Mouse (Mus musculus) retina, embryonic 14.5 days (tissue): ENCODE results near the gene Pwwp2b.

Source experiments
- DNase-seq: peaks from one replicate; pipeline ENCODE4 v3.0.0-alpha.2; 2015; ENCODE audit warnings: low spot score

The Pwwp2b gene

GRCm38 (mm10) chr7:139264337-139264736 is 16.1 kb downstream of the Pwwp2b start:
- no peak for DNase-seq

- DNase-seq = no peak
Measured at GRCm38 (mm10) chr7:139265634-139266033, 17.4 kb downstream of the Pwwp2b start.

DNA sequence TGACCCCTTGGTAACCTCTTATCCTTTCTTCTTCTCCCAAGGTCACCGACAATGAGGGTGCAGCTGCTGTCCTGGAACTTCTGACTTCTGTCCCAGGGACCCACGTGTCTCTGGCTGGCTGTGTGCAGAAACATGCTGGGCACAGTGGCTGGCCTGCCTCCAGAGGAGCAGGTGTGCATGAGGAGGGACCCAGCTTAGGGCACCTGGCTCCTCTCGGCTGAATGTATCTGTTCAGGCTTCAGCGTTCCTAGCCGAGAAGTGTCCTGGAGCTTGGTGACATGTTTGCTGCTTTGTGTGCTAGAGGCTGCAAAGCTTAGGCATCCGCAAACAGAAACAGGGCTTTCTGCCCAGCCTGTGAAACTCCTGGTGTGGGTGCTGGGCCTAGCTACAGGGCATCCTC is 18.1 kb downstream of the Pwwp2b start:
- no peak for DNase-seq

DNA sequence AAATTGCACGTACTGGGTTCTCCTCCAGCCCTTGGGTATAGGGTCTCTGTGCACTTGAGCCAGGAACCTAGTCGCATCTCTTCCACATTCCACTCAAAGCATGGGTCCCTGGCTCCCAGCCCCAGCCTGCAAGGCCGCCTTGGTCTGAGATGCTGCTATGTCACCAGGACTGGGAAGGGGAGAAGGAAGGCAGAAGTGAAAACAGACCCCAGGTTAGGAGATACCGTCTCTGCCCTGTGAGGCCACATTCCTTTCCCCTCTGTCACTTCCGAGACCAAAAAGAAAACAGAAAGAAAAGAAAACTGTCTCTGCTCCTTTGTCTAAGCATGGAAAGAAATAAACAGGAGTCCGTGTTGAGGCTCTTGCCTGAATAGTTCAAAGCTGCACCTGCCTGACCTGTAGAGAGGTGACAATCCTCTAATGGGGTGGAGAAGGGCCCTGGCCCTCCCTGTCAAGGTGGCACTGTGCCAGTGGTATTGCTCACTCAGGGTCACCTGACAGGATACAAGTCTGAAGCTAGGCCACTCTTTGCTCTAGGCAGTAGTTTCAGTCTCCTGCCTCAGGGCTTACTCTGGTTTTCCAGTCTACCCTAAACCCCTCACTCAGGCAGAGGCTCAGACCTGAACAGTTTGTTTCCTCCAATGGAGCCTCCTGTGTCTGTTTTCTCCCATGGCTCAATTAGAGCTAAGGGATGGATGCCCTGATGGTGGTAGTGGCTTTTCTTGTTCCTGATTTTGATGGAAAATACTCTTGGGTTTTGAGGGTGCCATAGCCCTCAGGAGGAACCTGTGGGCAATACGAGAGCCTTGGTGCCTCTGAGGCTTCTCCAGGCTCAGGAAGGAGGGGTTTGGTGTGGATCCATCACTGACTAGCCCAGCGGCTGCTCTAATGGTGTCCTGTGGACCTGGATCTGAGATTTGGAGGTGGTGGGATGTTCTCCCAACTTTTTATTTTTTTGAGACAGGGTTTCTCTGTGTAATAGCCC is 18.9 kb downstream of the Pwwp2b start:
- no peak for DNase-seq

DNA sequence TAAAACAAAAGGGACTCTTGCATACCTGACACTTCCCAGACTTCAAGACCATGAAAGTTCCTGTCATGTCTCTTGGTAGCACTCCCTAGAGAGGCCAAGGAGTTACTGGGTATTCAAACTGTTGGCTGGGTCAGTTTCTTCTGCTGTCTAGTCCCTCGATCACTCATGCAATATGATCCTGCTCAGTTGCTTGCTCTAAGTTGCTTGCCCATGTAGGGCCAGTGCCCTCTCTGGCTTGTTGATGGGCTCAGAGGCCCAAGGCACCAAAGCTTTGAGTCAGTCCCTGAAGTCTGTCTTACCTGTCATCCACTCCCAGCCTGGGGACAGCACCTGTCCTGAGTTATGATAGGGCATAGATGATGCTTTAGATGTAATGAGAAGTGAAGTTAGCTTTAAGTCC is 22.5 kb downstream of the Pwwp2b start:
- no peak for DNase-seq

- DNase-seq = no peak
Measured at GRCm38 (mm10) chr7:139271871-139272270, 23.6 kb downstream of the Pwwp2b start.

GRCm38 (mm10) chr7:139272639-139273396 is 24.5 kb downstream of the Pwwp2b start:
- DNase-seq = no peak

- DNase-seq = no peak
Measured at GRCm38 (mm10) chr7:139273397-139273719, 25.1 kb downstream of the Pwwp2b start.

GRCm38 (mm10) chr7:139275586-139275985 is 27.3 kb downstream of the Pwwp2b start:
- no peak for DNase-seq

DNA sequence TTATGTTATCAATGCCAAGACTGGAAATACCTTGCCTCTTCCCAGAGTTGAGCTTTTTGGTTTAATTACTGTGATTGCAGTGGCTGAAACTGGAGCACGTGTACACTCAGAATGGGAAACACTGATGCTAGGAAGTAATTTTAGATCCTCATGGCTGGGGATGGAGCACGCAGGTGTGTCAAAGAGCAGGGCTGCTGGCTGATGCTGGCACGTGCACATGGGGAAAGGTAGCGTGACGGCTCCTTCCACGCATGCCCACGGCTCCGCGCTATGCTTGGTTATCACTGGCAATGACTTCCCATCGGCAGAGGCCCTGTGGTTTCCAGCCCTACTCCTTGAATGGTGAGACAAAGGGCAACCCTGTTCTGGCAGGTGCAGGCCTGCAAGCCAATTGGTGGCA is 27.9 kb downstream of the Pwwp2b start:
- DNase-seq = no peak

DNA sequence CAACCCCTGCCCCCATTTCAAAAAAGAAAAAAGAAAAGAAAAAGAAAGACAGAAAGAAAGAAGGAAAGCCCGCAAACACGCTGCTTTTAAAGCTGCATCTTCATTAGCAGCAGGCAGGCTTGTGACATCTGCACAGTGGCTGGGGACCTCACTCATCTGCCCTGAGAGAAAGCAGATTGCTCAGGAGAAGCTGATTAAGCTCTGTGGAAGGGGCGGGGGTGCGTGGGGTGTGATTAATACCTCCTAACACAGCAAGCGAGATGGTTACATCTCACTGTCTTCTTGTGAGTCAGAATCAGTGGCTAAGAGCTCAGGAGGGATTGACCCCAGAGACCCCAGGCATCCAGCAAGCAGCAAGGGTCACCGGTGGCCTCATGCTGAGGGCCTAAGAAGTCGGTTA is 29.3 kb downstream of the Pwwp2b start:
- DNase-seq = no peak

- no peak for DNase-seq
Measured at GRCm38 (mm10) chr7:139279571-139279970, 31.3 kb downstream of the Pwwp2b start.

DNA sequence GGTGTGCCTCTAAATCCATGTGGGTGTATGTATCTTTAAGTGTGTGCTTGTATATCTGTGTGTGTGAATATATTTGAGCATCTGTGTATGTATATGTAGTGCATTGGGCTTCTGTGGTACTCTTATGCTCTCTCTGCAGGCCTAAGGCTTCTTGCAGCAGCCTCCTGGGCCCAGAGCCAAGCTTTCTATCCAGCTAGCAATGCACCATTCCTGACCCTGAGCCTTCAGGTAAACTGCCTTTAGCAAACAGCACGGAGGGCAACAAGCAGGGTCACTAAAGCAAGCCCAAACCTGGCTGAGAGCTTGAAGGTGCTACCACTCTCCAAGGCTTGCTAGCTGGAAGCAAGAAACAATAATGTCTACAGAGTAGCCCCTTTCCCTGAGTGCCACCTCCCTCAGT is 31.8 kb downstream of the Pwwp2b start:
- DNase-seq = no peak

DNA sequence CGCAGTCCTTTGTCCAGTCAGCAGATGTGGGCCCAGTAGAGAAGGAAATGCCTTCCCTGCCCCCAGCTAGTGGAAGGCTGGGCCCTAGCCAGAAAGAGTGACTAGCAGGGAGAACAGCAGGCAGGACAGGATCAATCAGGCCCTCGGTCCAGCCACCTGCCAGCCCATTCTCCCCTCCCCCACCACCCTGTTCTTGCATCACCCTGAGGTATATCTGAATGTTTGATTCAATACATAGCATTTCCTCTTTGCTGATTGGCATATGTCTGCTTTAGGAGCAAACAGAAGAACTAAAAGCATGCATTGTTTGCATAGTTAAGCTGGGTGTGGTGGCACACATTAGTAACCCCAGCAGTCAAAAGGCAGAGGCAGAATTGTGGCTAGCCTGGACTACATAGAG is 32.9 kb downstream of the Pwwp2b start:
- DNase-seq = no peak

DNA sequence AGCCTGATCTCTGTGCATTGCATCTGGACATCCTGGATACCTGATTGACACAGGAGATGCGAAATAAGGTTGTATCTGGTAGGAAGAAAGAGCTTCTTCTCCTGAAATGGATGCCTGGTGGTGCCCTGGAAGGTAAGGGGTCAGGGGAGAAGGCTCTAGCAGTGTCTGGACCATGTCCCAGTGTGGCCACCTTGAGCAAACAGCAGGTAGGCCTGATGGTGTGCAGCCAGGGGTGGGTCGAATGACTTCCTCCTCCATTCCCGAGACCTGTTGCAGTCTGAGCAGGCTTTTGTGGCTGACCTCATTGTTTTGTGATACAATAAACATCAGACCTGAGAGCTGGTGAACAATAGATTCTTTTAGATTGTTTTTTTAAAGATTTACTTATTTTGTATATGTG is 33.8 kb downstream of the Pwwp2b start:
- no peak for DNase-seq

GRCm38 (mm10) chr7:139285295-139285943 is 37.1 kb downstream of the Pwwp2b start:
- DNase-seq = no peak

DNA sequence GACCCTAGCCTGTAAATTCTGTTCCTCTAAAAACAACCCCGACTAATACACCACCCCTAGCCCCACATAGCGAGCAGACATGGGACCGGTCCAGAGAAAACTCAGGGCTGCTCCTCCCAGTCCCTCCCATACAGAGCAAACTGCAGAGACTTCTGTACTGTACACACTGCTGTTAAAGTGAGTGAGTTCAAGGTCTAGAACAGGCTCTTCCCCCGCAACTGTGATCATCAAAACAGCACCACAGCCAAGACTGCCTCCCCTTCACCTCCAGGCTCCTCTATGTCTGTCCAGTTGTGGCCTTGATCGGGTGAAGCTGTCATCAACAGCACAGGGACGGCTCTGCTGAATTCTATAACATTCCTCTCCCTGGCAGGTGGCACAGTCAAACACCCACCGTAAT is 40.3 kb downstream of the Pwwp2b start:
- DNase-seq = no peak

DNA sequence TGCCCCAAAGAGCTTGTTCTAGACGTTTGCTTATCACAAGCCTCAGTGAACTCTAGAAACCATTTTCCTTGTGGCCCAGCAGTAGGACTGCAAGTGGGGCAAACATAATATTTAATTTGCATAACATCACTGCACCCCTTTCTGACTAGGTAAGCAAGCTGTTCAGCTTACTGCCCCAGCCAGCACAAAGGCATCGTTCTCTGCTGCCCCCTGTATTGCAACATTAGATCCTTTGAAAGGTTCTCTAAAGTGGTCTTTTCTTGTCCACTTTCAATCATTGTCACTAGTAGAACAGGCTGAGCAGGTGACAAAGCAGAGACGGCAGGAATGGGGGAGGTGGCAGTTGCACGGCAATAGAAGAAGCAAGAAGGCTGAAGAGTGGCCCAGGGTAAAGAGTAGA is 45.1 kb downstream of the Pwwp2b start:
- DNase-seq = no peak

- DNase-seq = no peak
Measured at GRCm38 (mm10) chr7:139294076-139294475, 45.8 kb downstream of the Pwwp2b start.

GRCm38 (mm10) chr7:139295653-139296052 is 47.4 kb downstream of the Pwwp2b start:
- no peak for DNase-seq

DNA sequence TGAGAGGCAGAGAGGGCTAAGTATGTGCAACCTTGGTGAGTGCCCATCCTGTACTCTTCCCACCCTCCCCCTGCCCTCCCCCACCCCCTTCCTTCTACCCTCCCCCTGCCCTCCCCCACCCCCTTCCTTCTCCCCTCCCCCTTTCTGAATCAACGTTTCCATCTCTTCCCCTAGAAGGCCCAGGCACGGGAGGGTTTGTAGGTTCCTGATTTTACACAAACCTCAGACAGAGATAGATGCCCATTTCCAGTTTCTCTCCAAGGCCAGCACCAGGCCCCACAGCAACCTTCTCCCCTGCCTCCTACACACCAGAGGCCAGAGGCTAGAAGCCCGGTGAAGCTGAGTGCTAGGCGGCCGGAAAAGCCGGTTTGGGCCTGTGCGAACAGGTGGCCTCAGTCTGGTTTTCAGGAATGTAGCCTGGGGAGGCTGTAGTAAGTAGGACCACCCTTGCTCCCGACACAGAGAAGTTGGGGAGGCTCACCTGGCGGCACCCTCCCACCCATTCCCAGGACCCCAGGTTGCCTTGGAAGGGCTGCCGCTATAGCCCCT is 48.3 kb downstream of the Pwwp2b start:
- no peak for DNase-seq

- DNase-seq = peak; percentile 69
Measured at GRCm38 (mm10) chr7:139298446-139298845, 50.2 kb downstream of the Pwwp2b start.
